Mouse (Mus musculus) kidney, embryonic 16.5 days (tissue): Measurements from ENCODE around the gene Ddx54. TPM values are rescaled to one million over a fixed set of nuclear protein-coding genes. Genes with fewer than 3 reads are reported as not detected.
A peak's percentile ranks its signal among the peaks of the same experiment; 100 is the strongest.

Source experiments
- ATAC-seq: fragments of 200-750 bp; cut with Nextera tagmentation; 2 replicates; pipeline ENCODE4 v1.8.0; 2017; ENCODE audit warnings: moderate TSS enrichment; ENCODE audit not compliant: low FRiP score, low TSS enrichment
- H3K27ac ChIP-seq: fragments of 300-500 bp; sonication (generic); 2 replicates; pipeline ENCODE4 v1.5.1; 2014; ENCODE audit warnings: low read length
- H3K27me3 ChIP-seq: fragments of 300-500 bp; sonication (generic); 2 replicates; pipeline ENCODE4 v1.6.1; 2014; ENCODE audit warnings: low read length, control low read depth, mixed read lengths; ENCODE audit not compliant: insufficient read depth
- H3K36me3 ChIP-seq: fragments of 300-500 bp; sonication (generic); 2 replicates; pipeline ENCODE4 v1.6.1; 2014; ENCODE audit warnings: low read length, control low read depth, mixed read lengths; ENCODE audit not compliant: insufficient read depth
- H3K4me1 ChIP-seq: fragments of 300-500 bp; sonication (generic); 2 replicates; pipeline ENCODE4 v1.6.1; 2014; ENCODE audit warnings: low read length, control low read depth, mixed read lengths; ENCODE audit not compliant: insufficient read depth
- H3K4me2 ChIP-seq: fragments of 300-500 bp; sonication (generic); replicated peaks from 2 replicates; pipeline ENCODE4 v1.6.1; 2014; ENCODE audit warnings: low read depth, low read length
- H3K4me3 ChIP-seq: fragments of 300-500 bp; sonication (generic); 2 replicates; pipeline ENCODE4 v1.5.1; 2014; ENCODE audit warnings: mild to moderate bottlenecking, low read length
- H3K9ac ChIP-seq: fragments of 300-500 bp; sonication (generic); replicated peaks from 2 replicates; pipeline ENCODE4 v1.6.1; 2014; ENCODE audit warnings: low read length
- H3K9me3 ChIP-seq: fragments of 300-500 bp; sonication (generic); 2 replicates; pipeline ENCODE4 v1.6.1; 2016; ENCODE audit warnings: low read length, control low read depth
- WGBS: fragments of 180-500 bp; shearing (Covaris S2); extraction: QIAGEN DNeasy Blood & Tissue Kit; methylation state at CpG from one replicate; pipeline ENCODE4 v1.1.7; 2014; 5-methylcytosine and 5-hydroxymethylcytosine counted together
- polyA plus RNA-seq: library from polyadenylated mRNA; unstranded; fragments of >200 nt; fragmentation: Nextera tagmentation; extraction: Ambion mirVana; gene quantifications from 2 replicates; pipeline ENCODE4 v1.2.1, GENCODE M21; 2015

Ddx54 gene
- polyA plus RNA-seq, 1 experiment from 2014 or later = 53.7 TPM

GRCm38 (mm10) chr5:120668761-120669160 lies 56.2 kb downstream of the Ddx54 start:
- H3K27ac ChIP-seq = no peak overlapping the region
- ATAC-seq = no peak
- H3K9ac ChIP-seq = no peak overlapping the region
- no peak overlapping the region for H3K4me2 ChIP-seq
- 68% methylated on average over 7 of the region's 7 CpGs for WGBS
- H3K4me3 ChIP-seq = no peak overlapping the region
- H3K4me1 ChIP-seq = no peaks in the 10 kb centered on the region
- no peaks in the 10 kb centered on the region for H3K9me3 ChIP-seq
- 0 out of 2 replicates have a peak, but pooled peaks cover 5% of the 10 kb centered on the region for H3K27me3 ChIP-seq
- H3K36me3 ChIP-seq = no peaks in the 10 kb centered on the region

GRCm38 (mm10) chr5:120670132-120670531 lies 57.6 kb downstream of the Ddx54 start:
- ATAC-seq = no peak
- H3K9ac ChIP-seq = no peak overlapping the region
- H3K4me2 ChIP-seq = no peak overlapping the region
- H3K9me3 ChIP-seq = no peaks in the 10 kb centered on the region
- WGBS = 84% methylated on average over 7 of the region's 7 CpGs
- no peaks in the 10 kb centered on the region for H3K36me3 ChIP-seq
- 0 out of 2 replicates have a peak, but pooled peaks cover 5% of the 10 kb centered on the region for H3K27me3 ChIP-seq
- H3K4me3 ChIP-seq = no peak overlapping the region
- peaks cover 6% of the 10 kb centered on the region for H3K4me1 ChIP-seq
- H3K27ac ChIP-seq = no peak overlapping the region

DNA sequence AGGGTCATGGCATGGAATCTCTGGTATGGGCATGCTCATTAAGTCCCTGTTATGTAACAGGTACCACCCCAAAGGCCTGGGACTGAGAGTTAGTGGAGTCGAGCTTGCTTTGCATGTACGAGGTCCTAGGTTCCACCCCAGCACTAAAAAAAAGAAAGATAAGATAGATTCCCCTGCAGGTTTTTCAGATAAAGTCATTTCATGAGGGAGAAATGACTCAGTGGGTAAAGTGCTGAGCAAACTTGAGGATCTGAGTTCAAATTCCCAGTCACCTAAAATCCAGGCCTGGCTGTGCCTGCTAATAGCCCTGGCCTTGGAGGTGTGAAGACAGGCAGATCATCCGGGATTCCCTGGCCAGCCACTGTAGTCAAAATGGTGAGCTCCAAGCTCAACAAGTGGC lies 59.3 kb downstream of the Ddx54 start:
- Histone ChIP-seq H3K4me3 (no peak overlapping the region), H3K27me3 (no peaks in the 10 kb centered on the region), H3K27ac (no peak overlapping the region), H3K36me3 (no peaks in the 10 kb centered on the region), H3K4me1 (peaks cover 6% of the 10 kb centered on the region), H3K9ac (no peak overlapping the region), H3K9me3 (no peaks in the 10 kb centered on the region), H3K4me2 (no peak overlapping the region)
- no peak for ATAC-seq
- 72% methylated on average over 3 of the region's 3 CpGs for WGBS

GRCm38 (mm10) chr5:120673626-120674025 lies 61.1 kb downstream of the Ddx54 start:
- ATAC-seq = no peak
- H3K9me3 ChIP-seq = no peaks in the 10 kb centered on the region
- peaks cover 6% of the 10 kb centered on the region for H3K4me1 ChIP-seq
- no peaks in the 10 kb centered on the region for H3K27me3 ChIP-seq
- H3K36me3 ChIP-seq = no peaks in the 10 kb centered on the region
- WGBS = 5% methylated on average over 12 of the region's 12 CpGs
- H3K4me2 ChIP-seq = no peak overlapping the region
- no peak overlapping the region for H3K27ac ChIP-seq
- no peak overlapping the region for H3K4me3 ChIP-seq
- H3K9ac ChIP-seq = no peak overlapping the region

- Histone ChIP-seq H3K9me3 (no peaks in the 10 kb centered on the region), H3K4me2 (peak overlapping the region; percentile 22), H3K27me3 (no peaks in the 10 kb centered on the region), H3K4me1 (peaks cover 10% of the 10 kb centered on the region), H3K27ac (no peak overlapping the region), H3K9ac (0 out of 2 replicates have a peak overlapping the region, but pooled peaks have one; percentile 14), H3K36me3 (no peaks in the 10 kb centered on the region), H3K4me3 (no peak overlapping the region)
- ATAC-seq = peak; percentile 49
- 24% methylated on average over 21 of the region's 21 CpGs for WGBS
Measured at GRCm38 (mm10) chr5:120674229-120675145, 61.9 kb downstream of the Ddx54 start.

GRCm38 (mm10) chr5:120677516-120677915 lies 65.0 kb downstream of the Ddx54 start:
- Histone ChIP-seq H3K4me1 (peaks cover 23% of the 10 kb centered on the region), H3K9me3 (no peaks in the 10 kb centered on the region), H3K27me3 (peaks cover 6% of the 10 kb centered on the region), H3K4me3 (no peak overlapping the region), H3K9ac (no peak overlapping the region), H3K4me2 (no peak overlapping the region), H3K36me3 (no peaks in the 10 kb centered on the region), H3K27ac (no peak overlapping the region)
- WGBS = 25% methylated on average over 2 of the region's 2 CpGs
- ATAC-seq = no peak

Other genes starting within 250 kb of the Ddx54 start
- gene Lhx5, start 181.0 kb upstream of the Ddx54 start, polyA plus RNA-seq = not detected in 2 replicates
- gene Sdsl, start 139.9 kb upstream of the Ddx54 start, polyA plus RNA-seq = 13.3 and 15.3 TPM in 2 replicates
- gene Sds, start 136.2 kb upstream of the Ddx54 start, polyA plus RNA-seq = not detected in 2 replicates
- gene Plbd2, start 109.1 kb upstream of the Ddx54 start, polyA plus RNA-seq = 54.9 and 57.3 TPM in 2 replicates
- 10.1 and 14.2 TPM in 2 replicates for gene Slc8b1, start 101.6 kb upstream of the Ddx54 start, polyA plus RNA-seq
- gene Tpcn1, start 24.1 kb upstream of the Ddx54 start, polyA plus RNA-seq = 30.6 and 34.1 TPM in 2 replicates
- 1.5 TPM in 2 replicates for gene Iqcd, start 23.7 kb upstream of the Ddx54 start, polyA plus RNA-seq
- gene Rita1, start 150 bp upstream of the Ddx54 start, polyA plus RNA-seq = 18.0 and 18.4 TPM in 2 replicates
- gene Cfap73, start 21.5 kb downstream of the Ddx54 start, polyA plus RNA-seq = not detected in 2 replicates
- 0.66 and 0.70 TPM in 2 replicates for gene Rasal1, start 36.1 kb downstream of the Ddx54 start, polyA plus RNA-seq
- 5.4 and 7.9 TPM in 2 replicates for gene Dtx1, start 99.2 kb downstream of the Ddx54 start, polyA plus RNA-seq
- 0.44 and 0.51 TPM in 2 replicates for gene Oas2, start 137.1 kb downstream of the Ddx54 start, polyA plus RNA-seq
- gene Oas3, start 164.9 kb downstream of the Ddx54 start, polyA plus RNA-seq = 0.09 and 0.11 TPM in 2 replicates
- gene Oas1e, start 182.8 kb downstream of the Ddx54 start, polyA plus RNA-seq = not detected in 2 replicates
- gene Oas1c, start 199.8 kb downstream of the Ddx54 start, polyA plus RNA-seq = 0.32 and 0.44 TPM in 2 replicates
- 0.21 TPM in 1 of 2 replicates, not detected in the other for gene Oas1f, start 234.6 kb downstream of the Ddx54 start, polyA plus RNA-seq
- gene Oas1h, start 248.7 kb downstream of the Ddx54 start, polyA plus RNA-seq = not detected in 2 replicates